Mouse (Mus musculus) monocyte, adult 5-6 weeks (primary cell): ENCODE results near the gene Jtb. TPM values are rescaled to one million over a fixed set of nuclear protein-coding genes. Genes with fewer than 3 reads are reported as not detected.

Experiments used
- ATAC-seq: fragments of 153-309, 156-312 bp; replicated peaks from 2 replicates; pipeline ENCODE4 v1.8.0; 2017; ENCODE audit warnings: mild to moderate bottlenecking; ENCODE audit not compliant: low TSS enrichment, insufficient number of reproducible peaks, severe bottlenecking, poor library complexity, low FRiP score
- total RNA-seq: library from RNA; stranded (forward); fragments of 200-1000, 200-491, 200-594 nt; gene quantifications from 3 replicates; pipeline ENCODE4 v1.2.3, GENCODE M21; 2017

The Jtb gene
- total RNA-seq, 1 experiment from 2014 or later, result 97.8 TPM

GRCm38 (mm10) chr3:90279216-90279615 lies 47.8 kb downstream of the Jtb start:
- no peak for ATAC-seq

GRCm38 (mm10) chr3:90279743-90280142 lies 48.3 kb downstream of the Jtb start:
- no peak for ATAC-seq

- ATAC-seq, result no peak
Observed at GRCm38 (mm10) chr3:90280708-90281107, 49.3 kb downstream of the Jtb start.

- ATAC-seq, result no peak
Observed at GRCm38 (mm10) chr3:90284150-90284549, 52.8 kb downstream of the Jtb start.

Other genes with a start within 250 kb of the Jtb start
- 44.9 to 89.5 TPM (median 54.6 TPM) in 3 replicates for gene Hax1, start 232.8 kb upstream of the Jtb start, total RNA-seq
- 71.0 to 80.3 TPM (median 79.6 TPM) in 3 replicates for gene 4933434E20Rik, start 180.0 kb upstream of the Jtb start, total RNA-seq
- 84.5 to 177 TPM (median 158 TPM) in 3 replicates for gene Ubap2l, start 179.0 kb upstream of the Jtb start, total RNA-seq
- 927 to 1,272 TPM (median 1,055 TPM) in 3 replicates for gene Tpm3, start 158.9 kb upstream of the Jtb start, total RNA-seq
- gene Nup210l, start 127.5 kb upstream of the Jtb start, total RNA-seq, result 0.19 to 0.49 TPM (median 0.32 TPM) in 3 replicates
- 4,989 to 6,509 TPM (median 5,955 TPM) in 3 replicates for gene Rps27, start 17.9 kb upstream of the Jtb start, total RNA-seq
- not detected in 3 replicates for gene Rab13, start 17.9 kb upstream of the Jtb start, total RNA-seq
- 0.49 to 1.1 TPM in 2 of 3 replicates, not detected in the other for gene Creb3l4, start 11.9 kb downstream of the Jtb start, total RNA-seq
- gene Slc39a1, start 16.6 kb downstream of the Jtb start, total RNA-seq, result 32.3 to 49.4 TPM (median 46.6 TPM) in 3 replicates
- 19.2 to 40.7 TPM (median 19.9 TPM) in 3 replicates for gene Crtc2, start 22.6 kb downstream of the Jtb start, total RNA-seq
- 15.4 to 39.1 TPM (median 16.3 TPM) in 3 replicates for gene Dennd4b, start 33.6 kb downstream of the Jtb start, total RNA-seq
- gene Gatad2b, start 61.6 kb downstream of the Jtb start, total RNA-seq, result 26.9 to 46.5 TPM (median 34.1 TPM) in 3 replicates
- 2.1 TPM in 1 of 3 replicates, not detected in the others for gene Slc27a3, start 158.3 kb downstream of the Jtb start, total RNA-seq
- 11.7 to 26.5 TPM (median 12.9 TPM) in 3 replicates for gene Ints3, start 202.0 kb downstream of the Jtb start, total RNA-seq
- not detected in 3 replicates for gene Npr1, start 234.3 kb downstream of the Jtb start, total RNA-seq
- 72.4 to 84.1 TPM (median 74.7 TPM) in 3 replicates for gene Ilf2, start 244.5 kb downstream of the Jtb start, total RNA-seq